In the genomic region with DNA sequence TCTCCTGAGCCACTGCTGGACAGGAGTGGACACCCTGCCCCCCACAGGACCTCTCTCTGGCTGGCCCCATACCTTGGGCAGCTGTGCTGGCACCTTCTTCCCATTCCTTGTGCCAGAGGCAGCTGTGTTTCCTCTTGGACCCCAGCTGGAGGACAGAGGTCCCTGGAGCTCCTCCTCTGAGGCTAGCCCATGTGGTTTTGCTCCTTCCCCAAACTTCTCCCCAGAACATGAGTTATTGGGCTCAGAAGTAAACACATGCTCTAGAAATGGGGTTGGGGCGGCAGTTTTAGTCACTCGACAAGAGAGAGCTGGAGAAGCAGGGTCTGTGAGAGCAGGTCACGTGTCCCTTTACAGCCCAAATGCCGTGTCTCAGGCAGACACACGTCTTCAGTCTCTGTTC, we compare ENCODE assay signal across 22 mouse cellular contexts. TPM values are rescaled to one million over a fixed set of nuclear protein-coding genes. Genes with fewer than 3 reads are reported as not detected.
DNase-seq lines count a peak whose midpoint lies in the region; ATAC-seq lines count a peak whose summit lies in the region.
"Had no signal": no experiment of that assay in that cellular context is flagged by ENCODE, and none has a peak within 500 bp of the region (broad histone marks: within the 10 kb centered on the region; RNA-seq: fewer than 3 reads in every experiment).

No protein-coding gene starts in this region.

- 0 out of 2 replicates have a peak overlapping the region, but pooled peaks have one; percentile 28 for H3K27ac ChIP-seq in intestine, embryonic 15.5 days
- H3K27ac ChIP-seq: forebrain, embryonic 13.5 days; heart, embryonic 13.5 days; layer of hippocampus, adult 2 months had no signal

- WGBS in intestine, embryonic 15.5 days = 58% methylated on average over 5 of the region's 5 CpGs

- no peaks in the 10 kb centered on the region for H3K36me3 ChIP-seq in intestine, embryonic 15.5 days
- H3K36me3 ChIP-seq: heart, embryonic 13.5 days had no signal

- intact Hi-C loops in heart, postnatal 25 days (cut with DNase I) = no loop called here

- H3K9me3 ChIP-seq in intestine, embryonic 15.5 days = no peaks in the 10 kb centered on the region
- H3K9me3 ChIP-seq: forebrain, embryonic 13.5 days; heart, embryonic 13.5 days had no signal

- DNase-seq in heart, adult 18-20 months = peak; percentile 26 to 33
- DNase-seq in heart, postnatal 25 days (ENCODE audit: low spot score) = no peak
- DNase-seq in kidney, postnatal 10 days = peak; percentile 26
- no peak for DNase-seq in kidney, adult 11 months
- DNase-seq in lung, postnatal 25 days (ENCODE audit: low spot score) = peak; percentile 23
- no peak for DNase-seq in T-cell, adult 2 months (ENCODE audit: low spot score)
- DNase-seq: adrenal gland, adult 8-10 months; cerebellum, adult 11-12 months; cerebellum, postnatal 36 days; kidney, adult 2 months; thymus, postnatal 25 days had no signal

- H3K27me3 ChIP-seq in intestine, embryonic 15.5 days (replicated peaks) = no peaks in the 10 kb centered on the region
- H3K27me3 ChIP-seq: forebrain, embryonic 13.5 days; heart, embryonic 13.5 days had no signal

- no peak overlapping the region for H3K4me3 ChIP-seq in intestine, embryonic 15.5 days (replicated peaks)
- H3K4me3 ChIP-seq: forebrain, embryonic 13.5 days; heart, embryonic 13.5 days; layer of hippocampus, adult 2 months had no signal

- peak; percentile 45; the same call in 1 of the 2 replicates for ATAC-seq in intestine, embryonic 15.5 days
- no peak for ATAC-seq in erythroid progenitor cell, adult 5-6 weeks (replicated peaks; ENCODE audit: low FRiP score, poor library complexity, severe bottlenecking)
- ATAC-seq: midbrain, embryonic 16.5 days had no signal

- H3K9ac ChIP-seq in intestine, embryonic 15.5 days = no peak overlapping the region
- H3K9ac ChIP-seq: forebrain, embryonic 13.5 days; heart, embryonic 13.5 days had no signal

- peaks cover 4% of the 10 kb centered on the region; the same call in 1 of the 2 replicates for H3K4me1 ChIP-seq in intestine, embryonic 15.5 days (replicated peaks)
- H3K4me1 ChIP-seq: heart, embryonic 13.5 days had no signal

- no peak overlapping the region for H3K4me2 ChIP-seq in intestine, embryonic 15.5 days (replicated peaks)
- H3K4me2 ChIP-seq: forebrain, embryonic 13.5 days; heart, embryonic 13.5 days had no signal

RNA-seq across cellular contexts. Expression of a gene that starts 39.0 kb away (rescaled TPM):
- not detected for total RNA-seq in heart, adult 18-20 months (2021)
- not detected for total RNA-seq in heart, postnatal 25 days (2021)
- polyA plus RNA-seq in intestine, embryonic 15.5 days (2015; fragmentation: Nextera tagmentation; extraction: Ambion mirVana) = not detected in 2 replicates
- total RNA-seq in erythroid progenitor cell, adult 5-6 weeks (2015; ENCODE audit: low replicate concordance) = not detected in 2 replicates
- total RNA-seq in erythroid progenitor cell, adult 5-6 weeks (2017; ENCODE audit: low replicate concordance) = not detected in 2 replicates
- total RNA-seq: adrenal gland, adult 8-10 months; layer of hippocampus, adult 2 months; left cerebral cortex, postnatal 36 days; liver, adult 2 months had no signal
- polyA plus RNA-seq: brain, embryonic 14.5 days; forebrain, embryonic 13.5 days; heart, embryonic 13.5 days; hindbrain, embryonic 11.5 days; kidney, adult 2 months; liver, adult 2 months; midbrain, embryonic 16.5 days; neural tube, embryonic 11.5 days had no signal

RNA-seq across cellular contexts. Expression of a gene that starts 50.8 kb away (rescaled TPM):
- total RNA-seq in heart, adult 18-20 months (2021) = under 1 TPM; 0.07 to 0.15 TPM
- under 1 TPM in 1 of 2 experiments, not detected in 1; 0.08 TPM for total RNA-seq in heart, postnatal 25 days (2021)
- polyA plus RNA-seq in intestine, embryonic 15.5 days (2015; fragmentation: Nextera tagmentation; extraction: Ambion mirVana) = 0.10 and 0.13 TPM in 2 replicates
- not detected in 2 replicates for total RNA-seq in erythroid progenitor cell, adult 5-6 weeks (2015; ENCODE audit: low replicate concordance)
- total RNA-seq in erythroid progenitor cell, adult 5-6 weeks (2017; ENCODE audit: low replicate concordance) = not detected in 2 replicates
- total RNA-seq: layer of hippocampus, adult 2 months had no signal
- polyA plus RNA-seq: forebrain, embryonic 13.5 days; midbrain, embryonic 16.5 days had no signal

Comparison
In these comparisons a context has a peak if more than half of its experiments do, and no peak if none do; other contexts are left out.
1. DNase-seq: peak in heart, adult 18-20 months (2 of 2), kidney, postnatal 10 days (single experiment) and lung, postnatal 25 days (single experiment); none in heart, postnatal 25 days (single experiment), kidney, adult 11 months (single experiment) and T-cell, adult 2 months (single experiment).